Mouse (Mus musculus) heart, embryonic 12.5 days (tissue): ENCODE results near the gene Gclm. TPM values are rescaled to one million over a fixed set of nuclear protein-coding genes. Genes with fewer than 3 reads are reported as not detected.
"Not testable (repeated sequence)": the region's sequence is repeated elsewhere in the genome, so short reads cannot be mapped to it uniquely, and the experiment has no call there.

ENCODE experiments used
- ATAC-seq: fragments of 200-750 bp; cut with Nextera tagmentation; 2 replicates; pipeline ENCODE4 v1.8.0; 2017; ENCODE audit warnings: moderate TSS enrichment, moderate library complexity; ENCODE audit not compliant: insufficient number of reproducible peaks, low FRiP score
- H3K27ac ChIP-seq: fragments of 300-500 bp; sonication (generic); 2 replicates; pipeline ENCODE4 v1.5.1; 2016; ENCODE audit warnings: mild to moderate bottlenecking, moderate library complexity; ENCODE audit not compliant: poor library complexity, severe bottlenecking
- H3K27me3 ChIP-seq: fragments of 300-500 bp; sonication (generic); replicated peaks from 2 replicates; pipeline ENCODE4 v1.6.1; 2016; ENCODE audit warnings: mild to moderate bottlenecking, moderate library complexity
- H3K36me3 ChIP-seq: fragments of 300-500 bp; sonication (generic); 2 replicates; pipeline ENCODE4 v1.6.1; 2016; ENCODE audit warnings: mild to moderate bottlenecking, moderate library complexity
- H3K4me1 ChIP-seq: fragments of 300-500 bp; sonication (generic); replicated peaks from 2 replicates; pipeline ENCODE4 v1.6.1; 2016; ENCODE audit warnings: mild to moderate bottlenecking
- H3K4me2 ChIP-seq: fragments of 300-500 bp; sonication (generic); 2 replicates; pipeline ENCODE4 v1.6.1; 2016; ENCODE audit warnings: mild to moderate bottlenecking, moderate library complexity
- H3K4me3 ChIP-seq: fragments of 300-500 bp; sonication (generic); 2 replicates; pipeline ENCODE4 v1.5.1; 2016; ENCODE audit warnings: mild to moderate bottlenecking
- H3K9ac ChIP-seq: fragments of 300-500 bp; sonication (generic); 2 replicates; pipeline ENCODE4 v1.6.1; 2016; ENCODE audit warnings: mild to moderate bottlenecking, moderate library complexity
- H3K9me3 ChIP-seq: fragments of 300-500 bp; sonication (generic); replicated peaks from 2 replicates; pipeline ENCODE4 v1.6.1; 2016; ENCODE audit warnings: mild to moderate bottlenecking, moderate library complexity
- WGBS: fragments of 180-500 bp; shearing (Covaris S2); methylation state at CpG from one replicate; pipeline ENCODE4 v1.1.7; 2016; 5-methylcytosine and 5-hydroxymethylcytosine counted together
- polyA plus RNA-seq: library from polyadenylated mRNA; unstranded; fragments of >200 nt; fragmentation: Nextera tagmentation; extraction: Ambion mirVana; gene quantifications from 2 replicates; pipeline ENCODE4 v1.2.1, GENCODE M21; 2016

Gene Gclm
- polyA plus RNA-seq, 1 experiment from 2014 or later, result 122 TPM

DNA sequence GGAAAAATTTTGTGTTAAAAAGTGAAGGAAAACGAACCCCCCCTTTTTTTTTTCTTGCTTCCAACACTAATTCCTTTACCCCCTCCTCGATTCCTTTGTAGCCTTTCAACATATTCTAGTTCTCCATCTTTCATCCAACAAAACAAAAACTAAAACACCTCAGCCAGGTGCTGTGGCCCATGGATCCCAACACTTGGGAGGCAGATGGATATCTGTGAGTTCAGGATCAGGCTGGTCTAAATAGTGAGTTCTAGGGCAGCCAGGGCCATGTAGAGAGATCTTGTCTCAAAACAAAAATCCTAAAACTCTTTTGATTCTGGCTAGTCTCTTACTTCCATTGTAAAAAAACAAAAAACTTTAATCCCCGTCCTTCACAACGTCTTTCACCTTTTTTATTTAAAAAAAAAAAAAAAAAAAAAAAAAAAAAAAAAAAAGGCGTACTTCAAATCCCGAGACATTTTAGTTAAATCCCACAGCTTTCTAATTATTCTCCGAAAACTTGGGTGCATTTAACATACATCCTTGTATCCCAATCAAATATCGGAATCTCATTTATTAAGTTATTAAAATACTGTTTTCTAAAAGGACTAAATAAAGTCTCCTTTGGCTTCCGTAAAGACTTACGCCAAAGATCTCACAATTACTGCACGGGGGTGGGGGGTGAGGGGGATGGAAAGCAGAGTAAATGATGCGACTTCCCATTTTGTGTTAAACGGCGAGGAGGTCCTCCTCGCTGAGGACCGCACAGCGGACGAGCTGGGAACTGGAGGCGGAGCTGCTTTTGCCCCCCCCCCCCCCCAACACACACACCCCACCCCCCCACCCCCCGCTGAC lies 28.3 kb downstream of the Gclm start:
- Histone ChIP-seq H3K36me3 (peaks cover 36% of the 10 kb centered on the region), H3K4me1 (peaks cover 34% of the 10 kb centered on the region), H3K4me3 (peak overlapping the region; percentile 78), H3K27me3 (no peaks in the 10 kb centered on the region), H3K27ac (no peak overlapping the region), H3K9me3 (no peaks in the 10 kb centered on the region), H3K9ac (peak overlapping the region; percentile 62; the same call in 1 of the 2 replicates), H3K4me2 (peak overlapping the region; percentile 57)
- WGBS, result 9% methylated on average over 20 of the region's 20 CpGs
- ATAC-seq, result no peak

DNA sequence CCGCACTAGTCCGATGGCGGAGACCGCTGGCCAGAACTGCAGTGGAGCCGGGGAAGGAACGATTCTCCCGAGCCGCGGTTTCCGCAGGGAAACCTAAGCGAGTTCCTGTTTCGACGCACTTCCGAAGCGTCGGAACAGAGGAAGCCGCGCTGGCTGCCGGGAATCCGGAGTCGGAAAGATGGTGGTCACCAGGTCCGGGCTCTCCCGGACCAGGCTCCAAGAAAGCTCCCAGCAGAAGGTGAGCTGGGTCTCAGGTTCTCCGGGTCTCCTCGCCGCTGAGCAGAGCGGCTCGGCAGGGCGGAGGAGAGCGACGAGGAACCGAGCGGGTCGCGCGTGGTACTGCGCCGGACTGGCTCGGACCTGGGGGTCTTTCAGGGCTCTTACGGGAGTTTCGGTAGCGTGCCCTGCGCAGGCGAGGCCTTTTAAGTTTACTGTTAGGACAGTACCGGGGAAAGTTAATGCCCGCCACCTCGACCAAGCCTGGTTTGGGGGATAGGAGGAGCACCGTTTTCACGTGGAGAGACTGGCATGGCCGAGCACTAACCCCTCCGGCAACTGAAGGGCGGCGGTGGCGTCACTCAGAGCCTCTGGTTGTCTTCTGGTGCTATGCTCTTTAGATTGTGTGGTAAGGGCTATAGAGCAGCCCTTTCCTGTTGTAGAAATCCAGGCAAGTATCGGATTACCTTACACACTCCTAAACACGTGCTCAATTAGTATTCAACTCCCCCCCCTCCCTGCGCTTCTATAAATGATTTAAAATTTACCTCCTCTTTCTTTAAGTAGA lies 29.1 kb downstream of the Gclm start, which contains the start of gene Dnttip2:
Gene Dnttip2, plus strand, starts transcription at position 148 of the 784 bp plus-strand sequence.
- ATAC-seq, result peak; percentile 94
- under 1% methylated on average over 57 of the region's 57 CpGs for WGBS
- no peak within 1 kb of the TSS for H3K27ac ChIP-seq
- H3K9me3 ChIP-seq, result no peaks in the 10 kb centered on the region
- H3K4me3 ChIP-seq, result peak within 1 kb of the TSS; percentile 78
- H3K4me1 ChIP-seq, result peaks cover 34% of the 10 kb centered on the region
- peak within 1 kb of the TSS; percentile 88 for H3K9ac ChIP-seq
- H3K36me3 ChIP-seq, result peaks cover 44% of the 10 kb centered on the region
- no peaks in the 10 kb centered on the region for H3K27me3 ChIP-seq
- H3K4me2 ChIP-seq, result peak within 1 kb of the TSS; percentile 81

DNA sequence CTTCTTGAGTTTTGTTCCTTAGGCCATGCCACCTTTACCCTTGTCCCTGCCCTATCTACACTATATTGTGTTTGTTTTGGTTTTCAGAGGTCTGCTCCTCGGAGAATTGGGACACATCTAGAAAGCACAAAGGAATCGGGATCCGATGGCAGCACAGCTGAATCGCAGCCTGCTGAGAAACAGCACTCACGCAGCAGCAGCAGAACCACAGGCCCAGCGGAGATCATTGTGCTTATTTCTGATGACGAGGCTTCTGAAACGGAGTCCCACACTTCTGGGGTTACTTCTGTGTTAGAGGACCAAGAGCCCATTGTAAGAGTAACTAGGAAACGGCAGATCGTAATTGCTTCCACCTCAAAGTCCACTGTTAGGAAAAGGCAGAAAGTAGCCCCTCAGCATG lies 29.8 kb downstream of the Gclm start:
- ATAC-seq, result no peak
- Histone ChIP-seq H3K9ac (no peak overlapping the region), H3K9me3 (no peaks in the 10 kb centered on the region), H3K4me2 (peak overlapping the region; percentile 81), H3K36me3 (peaks cover 50% of the 10 kb centered on the region), H3K27me3 (no peaks in the 10 kb centered on the region), H3K4me3 (peak overlapping the region; percentile 78), H3K27ac (no peak overlapping the region), H3K4me1 (peaks cover 34% of the 10 kb centered on the region)
- whole genome bisulfite sequencing, result 77% methylated on average over 10 of the region's 10 CpGs

GRCm38 (mm10) chr3:122287195-122287594 lies 41.8 kb downstream of the Gclm start:
- H3K4me1 ChIP-seq, result peaks cover 15% of the 10 kb centered on the region
- 72% methylated on average over 5 of the region's 5 CpGs for WGBS
- no peak for ATAC-seq
- H3K4me3 ChIP-seq, result no peak overlapping the region
- H3K27me3 ChIP-seq, result no peaks in the 10 kb centered on the region
- H3K36me3 ChIP-seq, result peaks cover 31% of the 10 kb centered on the region
- H3K4me2 ChIP-seq, result no peak overlapping the region
- no peak overlapping the region for H3K9ac ChIP-seq
- no peaks in the 10 kb centered on the region for H3K9me3 ChIP-seq
- H3K27ac ChIP-seq, result no peak overlapping the region

- Histone ChIP-seq H3K9ac (no peak overlapping the region), H3K4me3 (no peak overlapping the region), H3K9me3 (no peaks in the 10 kb centered on the region), H3K4me2 (no peak overlapping the region), H3K27ac (no peak overlapping the region), H3K27me3 (no peaks in the 10 kb centered on the region), H3K36me3 (peaks cover 16% of the 10 kb centered on the region), H3K4me1 (peaks cover 20% of the 10 kb centered on the region)
- ATAC-seq, result no peak
- WGBS, result 82% methylated on average over 5 of the region's 5 CpGs
These were observed 43.3 kb downstream of the Gclm start for GRCm38 (mm10) chr3:122288613-122289195.

- not testable (repeated sequence) for ATAC-seq, H3K9ac ChIP-seq, H3K27me3 ChIP-seq, H3K27ac ChIP-seq, H3K4me3 ChIP-seq, H3K4me2 ChIP-seq, H3K9me3 ChIP-seq
- Histone ChIP-seq H3K36me3 (peaks cover 11% of the 10 kb centered on the region), H3K4me1 (peaks cover 22% of the 10 kb centered on the region)
- 66% methylated on average over 4 of the region's 4 CpGs for WGBS
These were observed 44.0 kb downstream of the Gclm start for GRCm38 (mm10) chr3:122289344-122289743.

GRCm38 (mm10) chr3:122290696-122291095 lies 45.3 kb downstream of the Gclm start:
- 76% methylated on average over 7 of the region's 7 CpGs for WGBS
- Histone ChIP-seq H3K4me1 (peaks cover 30% of the 10 kb centered on the region), H3K27me3 (no peaks in the 10 kb centered on the region), H3K4me2 (no peak overlapping the region), H3K36me3 (peaks cover under 1% of the 10 kb centered on the region), H3K4me3 (no peak overlapping the region), H3K27ac (peak overlapping the region; percentile 95), H3K9me3 (no peaks in the 10 kb centered on the region), H3K9ac (no peak overlapping the region)
- ATAC-seq, result no peak

DNA sequence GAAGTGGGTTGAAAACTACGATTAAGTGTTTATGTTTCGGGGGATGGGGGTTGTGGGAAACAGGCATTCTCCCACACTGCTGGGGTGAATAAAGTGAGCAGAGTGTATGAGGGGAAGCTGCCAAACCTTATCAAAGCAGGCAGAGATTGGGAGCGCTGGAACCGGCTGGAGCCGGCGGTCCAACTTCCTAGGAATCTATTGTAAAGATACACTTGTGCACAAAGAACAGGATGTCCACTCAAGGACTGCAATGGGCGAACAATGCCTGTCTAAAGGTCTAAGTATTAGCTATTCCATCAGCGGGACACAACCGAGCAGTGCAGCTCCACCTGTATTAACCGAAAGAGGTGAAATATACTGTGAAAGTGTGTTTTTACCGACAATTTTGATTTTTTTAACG lies 46.5 kb downstream of the Gclm start:
- peak; percentile 41; the same call in 1 of the 2 replicates for ATAC-seq
- H3K27ac ChIP-seq, result peak overlapping the region; percentile 95

GRCm38 (mm10) chr3:122292300-122293222 lies 47.2 kb downstream of the Gclm start:
- peak overlapping the region; percentile 89 for H3K9ac ChIP-seq
- WGBS, result 6% methylated on average over 54 of the region's 54 CpGs

More for the DNA sequence above, 46.5 kb downstream of the Gclm start:
- Histone ChIP-seq H3K9ac (peak overlapping the region; percentile 89; the same call in 1 of the 2 replicates), H3K27me3 (0 out of 2 replicates have a peak, but pooled peaks cover 2% of the 10 kb centered on the region), H3K36me3 (no peaks in the 10 kb centered on the region), H3K4me1 (peaks cover 30% of the 10 kb centered on the region), H3K4me3 (peak overlapping the region; percentile 92; the same call in 1 of the 2 replicates), H3K9me3 (no peaks in the 10 kb centered on the region), H3K4me2 (peak overlapping the region; percentile 82)
- 27% methylated on average over 12 of the region's 12 CpGs for WGBS

More at GRCm38 (mm10) chr3:122292300-122293222, 47.2 kb downstream of the Gclm start:
- H3K4me3 ChIP-seq, result peak overlapping the region; percentile 92
- 0 out of 2 replicates have a peak, but pooled peaks cover 4% of the 10 kb centered on the region for H3K27me3 ChIP-seq
- peak; percentile 87 for ATAC-seq
- peaks cover 33% of the 10 kb centered on the region for H3K4me1 ChIP-seq
- peak overlapping the region; percentile 95 for H3K27ac ChIP-seq
- peak overlapping the region; percentile 82 for H3K4me2 ChIP-seq
- H3K9me3 ChIP-seq, result no peaks in the 10 kb centered on the region
- H3K36me3 ChIP-seq, result no peaks in the 10 kb centered on the region
